Mouse (Mus musculus) gastrocnemius, adult 2 months (tissue): ENCODE measurements around the gene Abca5. TPM values are rescaled to one million over a fixed set of nuclear protein-coding genes. Genes with fewer than 3 reads are reported as not detected.
A peak's percentile ranks its signal among the peaks of the same experiment; 100 is the strongest.

Experiments
- DNase-seq: peaks from one replicate; pipeline ENCODE4 v3.0.0; 2022
- H3K27ac ChIP-seq: fragments of 200-600 bp; 2 replicates; pipeline ENCODE4 v1.8.1; 2022; ENCODE audit warnings: mild to moderate bottlenecking
- H3K4me3 ChIP-seq: fragments of 200-600 bp; 2 replicates; pipeline ENCODE4 v1.8.1; 2022; ENCODE audit warnings: mild to moderate bottlenecking, moderate library complexity
- CTCF ChIP-seq: fragments of 200-600 bp; IDR thresholded peaks from 2 replicates; pipeline ENCODE4 v1.8.1; 2022; ENCODE audit warnings: antibody characterized with exemption, mild to moderate bottlenecking, moderate library complexity
- intact Hi-C: fragments of 180-260 bp; cut with DNase I; formaldehyde crosslinking; loops from one replicate; pipeline ENCODE4 v1.15.1; 2025
- total RNA-seq, 2 experiments: library from RNA; stranded (reverse); gene quantifications; 2 replicates each; pipeline ENCODE4 v1.2.3; 2021

Abca5 gene
- total RNA-seq, 2 experiments from 2014 or later: 12.2 to 12.9 TPM

GRCm38 (mm10) chr11:110251534-110251933 lies 86.0 kb downstream of the Abca5 start, which contains the start of gene Abca6:
Gene Abca6, minus strand, starts transcription at chr11:110251776.
- intact Hi-C loops: no loop called here
- TF ChIP-seq CTCF: no peak
- peak within 1 kb of the TSS; percentile 77 for H3K27ac ChIP-seq
- peak within 1 kb of the TSS; percentile 69 for H3K4me3 ChIP-seq
- DNase-seq: peak; percentile 67

GRCm38 (mm10) chr11:110244730-110245129 lies 92.8 kb downstream of the Abca5 start:
- intact Hi-C loops: no loop called here
- DNase-seq: no peak
- no peak overlapping the region for H3K27ac ChIP-seq
- H3K4me3 ChIP-seq: no peak overlapping the region
- no peak for TF ChIP-seq CTCF

GRCm38 (mm10) chr11:110237466-110237865 lies 100.0 kb downstream of the Abca5 start:
- TF ChIP-seq CTCF: no peak
- intact Hi-C loops: no loop called here
- H3K4me3 ChIP-seq: no peak overlapping the region
- no peak overlapping the region for H3K27ac ChIP-seq
- DNase-seq: no peak

GRCm38 (mm10) chr11:110232975-110233374 lies 104.5 kb downstream of the Abca5 start:
- H3K27ac ChIP-seq: no peak overlapping the region

More at GRCm38 (mm10) chr11:110232975-110233374, 104.5 kb downstream of the Abca5 start:
- H3K4me3 ChIP-seq: no peak overlapping the region
- no peak for DNase-seq
- TF ChIP-seq CTCF: peak; percentile 24
- intact Hi-C loops: no loop called here

Other genes starting within 250 kb of the Abca5 start
- gene Abca8a, start 241.7 kb downstream of the Abca5 start, total RNA-seq: 10 to 100 TPM; 37.7 to 44.9 TPM
- gene Abca9, start 169.5 kb downstream of the Abca5 start, total RNA-seq: 10 to 100 TPM in 1 of 2 experiments, 1 to 10 TPM in 1; 7.4 to 13.2 TPM
- gene Abca6, start 85.9 kb downstream of the Abca5 start, total RNA-seq: 1 to 10 TPM; 3.1 to 3.3 TPM
- 10 to 100 TPM; 38.0 to 50.1 TPM for gene Map2k6, start 61.4 kb upstream of the Abca5 start, total RNA-seq